ENCODE assay signal across 8 mouse cellular contexts in the genomic region with DNA sequence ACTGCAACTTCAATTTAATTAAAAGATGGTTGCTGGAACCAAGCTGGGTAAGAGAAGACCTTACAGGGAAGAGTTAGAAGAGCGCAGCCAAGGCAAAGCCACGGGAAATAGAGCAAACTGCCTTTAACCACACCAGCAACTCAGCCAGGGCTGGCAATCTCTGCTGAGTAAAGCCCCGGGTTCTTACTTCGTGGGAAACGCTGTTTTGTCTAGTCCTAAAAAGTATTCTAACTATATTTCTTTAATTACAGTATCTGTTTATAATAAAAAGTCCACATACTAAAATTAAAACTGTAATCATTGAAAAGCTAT.
DNase-seq lines count a peak whose midpoint lies in the region; ATAC-seq and TF ChIP-seq lines count a peak whose summit lies in the region.

No protein-coding gene starts in this region.

- TF ChIP-seq EP300 in liver, embryonic 14.5 days (IDR thresholded peaks at IDR 0.05; ENCODE audit: low read depth) = no peak

- no peaks in the 10 kb centered on the region for H3K36me3 ChIP-seq in hindbrain, embryonic 10.5 days
- no peaks in the 10 kb centered on the region for H3K36me3 ChIP-seq in liver, embryonic 14.5 days (replicated peaks; ENCODE audit: control insufficient read depth, insufficient read depth, low read depth)
- H3K36me3 ChIP-seq in stomach, embryonic 15.5 days = no peaks in the 10 kb centered on the region

- peak overlapping the region; percentile 69 for H3K9ac ChIP-seq in liver, embryonic 14.5 days (replicated peaks)
- peak overlapping the region; percentile 41; the same call in 1 of the 2 replicates for H3K9ac ChIP-seq in stomach, embryonic 15.5 days

- no peaks in the 10 kb centered on the region for H3K9me3 ChIP-seq in hindbrain, embryonic 10.5 days
- H3K9me3 ChIP-seq in liver, embryonic 14.5 days (ENCODE audit: control insufficient read depth, low read length) = no peaks in the 10 kb centered on the region
- no peaks in the 10 kb centered on the region for H3K9me3 ChIP-seq in stomach, embryonic 15.5 days

- peak overlapping the region; percentile 53 for H3K4me3 ChIP-seq in hindbrain, embryonic 10.5 days
- peak overlapping the region; percentile 61 to 67 for H3K4me3 ChIP-seq in liver, embryonic 14.5 days (ENCODE audit: insufficient read depth in 1 of 2, low read depth in 2 of 2, low read length in 2 of 2)
- H3K4me3 ChIP-seq in stomach, embryonic 15.5 days (replicated peaks) = peak overlapping the region; percentile 48

- peak overlapping the region; percentile 87 for H3K27ac ChIP-seq in hindbrain, embryonic 10.5 days
- H3K27ac ChIP-seq in liver, embryonic 14.5 days = peak overlapping the region; percentile 71
- peak overlapping the region; percentile 90 for H3K27ac ChIP-seq in stomach, embryonic 15.5 days

- peak; percentile 32; the same call in 1 of the 2 replicates for ATAC-seq in liver, embryonic 14.5 days (ENCODE audit: insufficient read depth)
- ATAC-seq in stomach, embryonic 15.5 days (ENCODE audit: insufficient read depth, low FRiP score, low read depth) = peak; percentile 9; the same call in 1 of the 2 replicates

- peaks cover 16% of the 10 kb centered on the region; the same call in 1 of the 2 replicates for H3K4me1 ChIP-seq in hindbrain, embryonic 10.5 days (replicated peaks)
- peaks cover 0 to 4% of the 10 kb centered on the region in 2 experiments; a peak in 1 of 4 replicates for H3K4me1 ChIP-seq in liver, embryonic 14.5 days (replicated peaks; ENCODE audit: control insufficient read depth in 2 of 2, insufficient read depth in 2 of 2, low read length in 1 of 2)
- H3K4me1 ChIP-seq in stomach, embryonic 15.5 days = no peaks in the 10 kb centered on the region; the same call in 1 of the 2 replicates

- TF ChIP-seq CTCF in liver, embryonic 14.5 days (IDR thresholded peaks at IDR 0.05; ENCODE audit: low read depth) = no peak

- H3K4me2 ChIP-seq in liver, embryonic 14.5 days (ENCODE audit: low read depth) = peak overlapping the region; percentile 77
- H3K4me2 ChIP-seq in stomach, embryonic 15.5 days = peak overlapping the region; percentile 61

- no peaks in the 10 kb centered on the region for H3K27me3 ChIP-seq in hindbrain, embryonic 10.5 days (ENCODE audit: insufficient read depth, poor library complexity, severe bottlenecking)
- no peaks in the 10 kb centered on the region for H3K27me3 ChIP-seq in liver, embryonic 14.5 days (ENCODE audit: control insufficient read depth, insufficient read depth, low read length)
- no peaks in the 10 kb centered on the region for H3K27me3 ChIP-seq in stomach, embryonic 15.5 days (replicated peaks)

- 67% methylated on average over 5 of the region's 5 CpGs for WGBS in hindbrain, embryonic 10.5 days
- WGBS in liver, embryonic 14.5 days (ENCODE audit: insufficient replicate concordance) = 9% methylated on average over 5 of the region's 5 CpGs
- 19% methylated on average over 5 of the region's 5 CpGs for WGBS in stomach, embryonic 15.5 days

- peak; percentile 65 for DNase-seq in cerebellum, adult 8-10 months
- no peak for DNase-seq in cerebellum, adult 9-10 months
- DNase-seq in spleen, adult 12 weeks (ENCODE audit: low spot score) = peak; percentile 30
- no peak for DNase-seq in spleen, postnatal 4 days (ENCODE audit: low spot score in 2 of 2)
- no peak for DNase-seq in hindbrain, embryonic 10.5 days (ENCODE audit: low spot score)
- DNase-seq in liver, embryonic 14.5 days (ENCODE audit: low read depth in 3 of 3, low spot score in 3 of 3) = no peak
- DNase-seq in testis, postnatal 10 days (ENCODE audit: low spot score) = no peak

Comparison
In these comparisons a context has a peak if more than half of its experiments do, and no peak if none do; other contexts are left out.
1. DNase-seq: peak in cerebellum, adult 8-10 months (single experiment) and spleen, adult 12 weeks (single experiment); none in cerebellum, adult 9-10 months (single experiment), spleen, postnatal 4 days (0 of 2), hindbrain, embryonic 10.5 days (single experiment), liver, embryonic 14.5 days (0 of 3) and testis, postnatal 10 days (single experiment).
2. Peak in every context shown above with its lines, with median percentiles within 50 percentile points of each other: H3K27ac ChIP-seq and H3K4me3 ChIP-seq.